Mouse (Mus musculus): ENCODE results near the gene Fbxo47. TPM values are rescaled to one million over a fixed set of nuclear protein-coding genes. Genes with fewer than 3 reads are reported as not detected.

Gene Fbxo47
- total and polyA plus RNA-seq, 2 experiments from 2014 or later = 0.38 to 0.88 TPM

- no peak for ATAC-seq (ENCODE audit: low FRiP score)
- H3K9ac ChIP-seq (replicated peaks; ENCODE audit: low read length, poor library complexity, severe bottlenecking) = peak overlapping the region; percentile 36; the same call in 1 of the 2 replicates
- no peaks in the 10 kb centered on the region for H3K9me3 ChIP-seq (ENCODE audit: low read length)
- peak; percentile 69 for DNase-seq (ENCODE audit: low spot score)
- H3K4me3 ChIP-seq (ENCODE audit: low read depth, low read length) = no peak overlapping the region
- H3K4me1 ChIP-seq (ENCODE audit: insufficient read depth, low read length) = peaks cover 30% of the 10 kb centered on the region
- WGBS = 20% methylated on average over 9 of the region's 9 CpGs
- peaks cover 13% of the 10 kb centered on the region for H3K36me3 ChIP-seq (ENCODE audit: insufficient read depth, low read length)
- TF ChIP-seq CTCF (IDR thresholded peaks at IDR 0.05) = no peak
- H3K27ac ChIP-seq (ENCODE audit: low read depth, low read length) = peak overlapping the region; percentile 69
- H3K27me3 ChIP-seq (ENCODE audit: insufficient read depth, low read length) = no peaks in the 10 kb centered on the region
- H3K4me2 ChIP-seq (ENCODE audit: low read depth, low read length, poor library complexity, severe bottlenecking) = peak overlapping the region; percentile 27; the same call in 1 of the 2 replicates
Observed at GRCm38 (mm10) chr11:97804841-97805661, 78.9 kb downstream of the Fbxo47 start.

GRCm38 (mm10) chr11:97803847-97804246 is 80.1 kb downstream of the Fbxo47 start:
- peaks cover 11% of the 10 kb centered on the region for H3K36me3 ChIP-seq (ENCODE audit: insufficient read depth, low read length)
- WGBS = 90% methylated on average over 5 of the region's 5 CpGs
- DNase-seq (ENCODE audit: low spot score) (no peak), ATAC-seq (ENCODE audit: low FRiP score) (no peak)
- H3K9me3 ChIP-seq (ENCODE audit: low read length) = no peaks in the 10 kb centered on the region
- H3K4me2 ChIP-seq (ENCODE audit: low read depth, low read length, poor library complexity, severe bottlenecking) = peak overlapping the region; percentile 12; the same call in 1 of the 2 replicates
- no peak overlapping the region for H3K4me3 ChIP-seq (ENCODE audit: low read depth, low read length)
- TF ChIP-seq CTCF (IDR thresholded peaks at IDR 0.05) = no peak
- H3K9ac ChIP-seq (replicated peaks; ENCODE audit: low read length, poor library complexity, severe bottlenecking) = no peak overlapping the region
- H3K27ac ChIP-seq (ENCODE audit: low read depth, low read length) = no peak overlapping the region
- H3K27me3 ChIP-seq (ENCODE audit: insufficient read depth, low read length) = no peaks in the 10 kb centered on the region
- peaks cover 28% of the 10 kb centered on the region for H3K4me1 ChIP-seq (ENCODE audit: insufficient read depth, low read length)

Other genes with a start within 250 kb of the Fbxo47 start
- 43.9 and 52.8 TPM in 2 replicates for gene Mllt6, start 220.7 kb downstream of the Fbxo47 start, total RNA-seq (2014; rRNA removed)
- 1.5 and 1.7 TPM in 2 replicates for gene Mllt6, start 220.7 kb downstream of the Fbxo47 start, polyA plus RNA-seq (2015; fragmentation: Nextera tagmentation; extraction: Ambion mirVana)
- 13.3 and 27.0 TPM in 2 replicates for gene Cisd3, start 198.3 kb downstream of the Fbxo47 start, total RNA-seq (2014; rRNA removed)
- gene Cisd3, start 198.3 kb downstream of the Fbxo47 start, polyA plus RNA-seq (2015; fragmentation: Nextera tagmentation; extraction: Ambion mirVana) = 41.5 and 45.1 TPM in 2 replicates
- 16.0 and 19.6 TPM in 2 replicates for gene Pcgf2, start 183.7 kb downstream of the Fbxo47 start, total RNA-seq (2014; rRNA removed)
- 14.2 and 16.7 TPM in 2 replicates for gene Pcgf2, start 183.7 kb downstream of the Fbxo47 start, polyA plus RNA-seq (2015; fragmentation: Nextera tagmentation; extraction: Ambion mirVana)
- gene Psmb3, start 180.8 kb downstream of the Fbxo47 start, total RNA-seq (2014; rRNA removed) = 386 and 449 TPM in 2 replicates
- 473 and 491 TPM in 2 replicates for gene Psmb3, start 180.8 kb downstream of the Fbxo47 start, polyA plus RNA-seq (2015; fragmentation: Nextera tagmentation; extraction: Ambion mirVana)
- 149 and 166 TPM in 2 replicates for gene Pip4k2b, start 139.4 kb downstream of the Fbxo47 start, total RNA-seq (2014; rRNA removed)
- gene Pip4k2b, start 139.4 kb downstream of the Fbxo47 start, polyA plus RNA-seq (2015; fragmentation: Nextera tagmentation; extraction: Ambion mirVana) = 4.1 and 5.2 TPM in 2 replicates
- 11.8 and 16.0 TPM in 2 replicates for gene Cwc25, start 117.6 kb downstream of the Fbxo47 start, total RNA-seq (2014; rRNA removed)
- gene Cwc25, start 117.6 kb downstream of the Fbxo47 start, polyA plus RNA-seq (2015; fragmentation: Nextera tagmentation; extraction: Ambion mirVana) = 12.0 TPM in 2 replicates
- not detected in 2 replicates for gene 1700001P01Rik, start 108.2 kb downstream of the Fbxo47 start, total RNA-seq (2014; rRNA removed)
- 0.29 TPM in 1 of 2 replicates, not detected in the other for gene 1700001P01Rik, start 108.2 kb downstream of the Fbxo47 start, polyA plus RNA-seq (2015; fragmentation: Nextera tagmentation; extraction: Ambion mirVana)
- gene Rpl23, start 101.7 kb downstream of the Fbxo47 start, total RNA-seq (2014; rRNA removed) = 177 and 224 TPM in 2 replicates
- 308 and 329 TPM in 2 replicates for gene Rpl23, start 101.7 kb downstream of the Fbxo47 start, polyA plus RNA-seq (2015; fragmentation: Nextera tagmentation; extraction: Ambion mirVana)
- 206 and 216 TPM in 2 replicates for gene Lasp1, start 85.2 kb downstream of the Fbxo47 start, total RNA-seq (2014; rRNA removed)
- 174 and 179 TPM in 2 replicates for gene Lasp1, start 85.2 kb downstream of the Fbxo47 start, polyA plus RNA-seq (2015; fragmentation: Nextera tagmentation; extraction: Ambion mirVana)
- gene B230217C12Rik, start 43.4 kb downstream of the Fbxo47 start, total RNA-seq (2014; rRNA removed) = 37.7 and 43.6 TPM in 2 replicates
- gene B230217C12Rik, start 43.4 kb downstream of the Fbxo47 start, polyA plus RNA-seq (2015; fragmentation: Nextera tagmentation; extraction: Ambion mirVana) = 38.2 and 41.8 TPM in 2 replicates
- gene Plxdc1, start 102.3 kb upstream of the Fbxo47 start, total RNA-seq (2014; rRNA removed) = 2.4 and 3.1 TPM in 2 replicates
- 4.9 and 5.6 TPM in 2 replicates for gene Plxdc1, start 102.3 kb upstream of the Fbxo47 start, polyA plus RNA-seq (2015; fragmentation: Nextera tagmentation; extraction: Ambion mirVana)
- 1.1 and 2.9 TPM in 2 replicates for gene Arl5c, start 112.0 kb upstream of the Fbxo47 start, total RNA-seq (2014; rRNA removed)
- 2.9 and 4.5 TPM in 2 replicates for gene Arl5c, start 112.0 kb upstream of the Fbxo47 start, polyA plus RNA-seq (2015; fragmentation: Nextera tagmentation; extraction: Ambion mirVana)
- 89.1 and 96.4 TPM in 2 replicates for gene Cacnb1, start 138.9 kb upstream of the Fbxo47 start, total RNA-seq (2014; rRNA removed)
- 61.1 and 63.2 TPM in 2 replicates for gene Cacnb1, start 138.9 kb upstream of the Fbxo47 start, polyA plus RNA-seq (2015; fragmentation: Nextera tagmentation; extraction: Ambion mirVana)
- gene Rpl19, start 142.6 kb upstream of the Fbxo47 start, total RNA-seq (2014; rRNA removed) = 597 and 686 TPM in 2 replicates
- gene Rpl19, start 142.6 kb upstream of the Fbxo47 start, polyA plus RNA-seq (2015; fragmentation: Nextera tagmentation; extraction: Ambion mirVana) = 591 and 620 TPM in 2 replicates
- gene Stac2, start 169.3 kb upstream of the Fbxo47 start, total RNA-seq (2014; rRNA removed) = 4.4 and 8.3 TPM in 2 replicates
- gene Stac2, start 169.3 kb upstream of the Fbxo47 start, polyA plus RNA-seq (2015; fragmentation: Nextera tagmentation; extraction: Ambion mirVana) = 3.5 and 4.1 TPM in 2 replicates